Mouse (Mus musculus): ENCODE results near the gene Dis3. TPM values are rescaled to one million over a fixed set of nuclear protein-coding genes. Genes with fewer than 3 reads are reported as not detected.
A peak's percentile ranks its signal among the peaks of the same experiment; 100 is the strongest.

The Dis3 gene
- 42.4 and 45.2 TPM in 2 replicates for total RNA-seq (2012; rRNA removed)

DNA sequence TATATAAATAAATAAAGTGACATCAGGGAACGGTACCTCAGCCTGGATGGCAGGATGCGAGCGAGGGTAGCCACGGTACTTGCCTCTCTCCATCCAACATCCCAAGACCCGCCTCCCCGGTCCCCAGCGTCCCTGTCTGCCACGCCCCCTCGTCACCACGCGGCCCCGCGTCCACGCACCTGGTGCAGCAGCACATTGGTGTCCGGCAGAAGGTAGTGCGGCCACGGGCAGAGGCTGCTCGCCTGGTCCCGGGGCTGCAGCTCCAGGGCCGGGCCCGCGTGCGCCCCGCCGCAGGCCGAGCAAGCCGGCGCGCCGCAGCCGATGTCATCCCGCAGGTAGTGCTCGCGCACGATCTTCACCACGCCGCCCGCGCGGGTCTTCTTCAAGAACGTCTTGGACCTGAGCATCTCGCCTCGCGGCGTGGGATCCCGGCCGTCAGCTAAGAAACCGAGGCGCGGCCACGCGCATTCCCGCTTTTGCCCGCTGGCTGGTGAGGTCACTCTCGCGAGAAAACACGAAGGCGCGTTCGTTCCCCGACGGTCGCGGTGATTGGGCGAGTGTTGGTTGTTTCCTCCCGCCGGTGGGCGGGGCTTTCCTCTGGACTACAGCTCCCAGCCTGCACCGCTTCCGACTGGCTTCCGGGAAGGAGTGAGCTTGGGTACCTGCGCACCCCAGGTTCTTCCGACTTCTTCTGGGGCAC lies at the start of gene Dis3, which contains the start of gene Pibf1:
TSS of gene Dis3 (minus strand) at position 504 of the 700 bp plus-strand sequence.
TSS of gene Pibf1 (plus strand) at position 158 of the 700 bp plus-strand sequence.
- TF ChIP-seq MAFK (IDR thresholded peaks at IDR 0.05; ENCODE audit: insufficient read depth, low read depth, low read length) (no peak), HCFC1 (IDR thresholded peaks at IDR 0.05; ENCODE audit: borderline replicate concordance, insufficient read depth, low read length) (peak; percentile 93), ZC3H11A (IDR thresholded peaks at IDR 0.05; ENCODE audit: borderline replicate concordance, low read depth, low read length) (no peak), ZNF384 (IDR thresholded peaks at IDR 0.05; ENCODE audit: low read depth, low read length) (no peak), CHD2 (IDR thresholded peaks at IDR 0.05; ENCODE audit: low read depth, low read length) (peak; percentile 96)
- Histone ChIP-seq H3K9me3 (ENCODE audit: control insufficient read depth, insufficient read depth, low read depth, low read length) (no peaks in the 10 kb centered on the region), H3K4me3 (ENCODE audit: insufficient read depth in 1 of 2, low read depth in 1 of 2, low read length in 2 of 2, poor library complexity in 1 of 2, severe bottlenecking in 1 of 2) (peak within 1 kb of the TSS; percentile 86 to 89), H3K36me3 (ENCODE audit: control insufficient read depth, insufficient read depth, low read length, poor library complexity, severe bottlenecking) (peaks cover 25% of the 10 kb centered on the region), H3K4me1 (ENCODE audit: control insufficient read depth in 2 of 2, insufficient read depth in 2 of 2, low read length in 2 of 2, poor library complexity in 1 of 2) (no peaks in the 10 kb centered on the region), H3K9ac (ENCODE audit: insufficient read depth, low read depth, low read length, poor library complexity, severe bottlenecking) (peak within 1 kb of the TSS; percentile 96), H3K27ac (ENCODE audit: insufficient read depth, low read depth, low read length, poor library complexity, severe bottlenecking) (peak within 1 kb of the TSS; percentile 45; the same call in 1 of the 2 replicates)
- DNase-seq (ENCODE audit: low read depth, low spot score): peak; percentile 98
- in situ Hi-C loops (cut with MboI; ENCODE audit: low sequenced_read_pairs in 2 of 2, unreplicated experiment in 2 of 2): no loop called here

DNA sequence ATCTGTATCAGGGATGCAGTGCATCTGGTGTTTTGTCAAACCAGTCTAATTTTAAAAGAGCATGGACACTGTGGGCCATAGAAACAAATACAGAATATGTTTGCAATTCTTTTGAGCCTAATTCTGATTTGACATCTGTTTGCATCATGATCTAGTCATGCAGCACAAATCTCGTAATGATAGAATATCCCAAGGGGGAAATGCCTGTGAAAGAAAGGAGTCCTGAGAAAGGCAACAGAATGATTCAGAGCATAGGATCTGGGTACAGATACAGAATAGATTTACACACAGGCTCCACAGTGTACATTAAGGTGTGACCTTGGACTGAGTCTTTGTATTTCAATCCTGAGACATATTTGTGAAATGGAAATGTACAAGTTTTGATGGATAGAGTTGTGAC lies 47.3 kb upstream of the Dis3 start:
- Histone ChIP-seq H3K9me3 (ENCODE audit: control insufficient read depth, insufficient read depth, low read depth, low read length) (no peaks in the 10 kb centered on the region), H3K4me3 (ENCODE audit: insufficient read depth in 1 of 2, low read depth in 1 of 2, low read length in 2 of 2, poor library complexity in 1 of 2, severe bottlenecking in 1 of 2) (no peak overlapping the region), H3K27ac (ENCODE audit: insufficient read depth, low read depth, low read length, poor library complexity, severe bottlenecking) (no peak overlapping the region), H3K9ac (ENCODE audit: insufficient read depth, low read depth, low read length, poor library complexity, severe bottlenecking) (no peak overlapping the region), H3K4me1 (ENCODE audit: control insufficient read depth in 2 of 2, insufficient read depth in 2 of 2, low read length in 2 of 2, poor library complexity in 1 of 2) (no peaks in the 10 kb centered on the region; a peak in 1 of 4 replicates), H3K36me3 (ENCODE audit: control insufficient read depth, insufficient read depth, low read length, poor library complexity, severe bottlenecking) (peaks cover 2% of the 10 kb centered on the region; the same call in 1 of the 2 replicates)
- TF ChIP-seq ZNF384 (IDR thresholded peaks at IDR 0.05; ENCODE audit: low read depth, low read length) (no peak), HCFC1 (IDR thresholded peaks at IDR 0.05; ENCODE audit: borderline replicate concordance, insufficient read depth, low read length) (no peak), ZC3H11A (IDR thresholded peaks at IDR 0.05; ENCODE audit: borderline replicate concordance, low read depth, low read length) (no peak), MAFK (IDR thresholded peaks at IDR 0.05; ENCODE audit: insufficient read depth, low read depth, low read length) (no peak), CHD2 (IDR thresholded peaks at IDR 0.05; ENCODE audit: low read depth, low read length) (no peak)
- in situ Hi-C loops (cut with MboI; ENCODE audit: low sequenced_read_pairs in 2 of 2, unreplicated experiment in 2 of 2): loop anchor here in 1 of 2 experiments (25.0 kb wide), 1 partner anchor 740 kb away; no protein-coding TSS in a partner anchor
- DNase-seq (ENCODE audit: low read depth, low spot score): no peak

DNA sequence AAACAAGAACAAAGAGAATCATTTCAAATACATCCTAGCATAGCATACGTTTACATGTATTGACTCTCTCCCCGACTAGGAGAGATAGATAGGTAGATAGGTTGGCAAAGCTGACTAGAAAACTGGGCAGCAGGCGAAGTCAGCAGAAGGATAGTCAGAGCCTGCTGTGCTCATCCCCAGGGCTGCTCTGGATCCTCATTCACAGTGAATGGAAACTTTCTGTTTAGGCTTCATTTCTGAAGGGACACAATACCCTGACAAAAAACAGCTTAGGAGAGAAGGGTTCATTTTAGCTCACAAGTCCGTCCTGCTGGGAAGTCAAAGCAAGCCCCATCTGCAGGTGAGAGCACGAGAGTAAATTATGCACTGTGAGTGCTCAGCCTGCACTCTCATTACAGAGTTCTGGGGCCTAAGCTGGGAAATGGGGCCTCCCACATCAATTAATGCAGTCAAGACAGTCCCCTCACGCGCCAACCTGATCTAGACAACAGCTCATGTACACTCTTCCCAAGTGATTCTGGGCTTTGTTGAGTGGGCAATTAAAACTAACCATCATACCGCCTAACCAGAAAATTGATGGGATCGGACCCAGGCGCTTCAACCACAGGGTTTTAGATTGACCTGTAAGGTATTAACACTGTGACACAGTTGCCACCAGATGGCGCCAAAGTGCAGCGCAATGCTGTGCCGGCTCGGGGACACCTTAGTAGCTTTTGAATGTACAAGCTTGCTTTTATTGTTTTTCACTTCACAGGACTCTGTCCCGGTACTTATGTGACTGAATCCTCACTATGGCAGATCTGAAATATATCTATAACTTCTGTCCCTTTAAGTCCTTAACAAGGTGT lies 42.4 kb upstream of the Dis3 start:
- no peak overlapping the region for H3K27ac ChIP-seq (ENCODE audit: insufficient read depth, low read depth, low read length, poor library complexity, severe bottlenecking)
- H3K36me3 ChIP-seq (ENCODE audit: control insufficient read depth, insufficient read depth, low read length, poor library complexity, severe bottlenecking): peaks cover under 1% of the 10 kb centered on the region; the same call in 1 of the 2 replicates
- H3K4me1 ChIP-seq (ENCODE audit: control insufficient read depth in 2 of 2, insufficient read depth in 2 of 2, low read length in 2 of 2, poor library complexity in 1 of 2): peaks cover 0 to under 1% of the 10 kb centered on the region in 2 experiments; a peak in 1 of 4 replicates
- TF ChIP-seq ZC3H11A (IDR thresholded peaks at IDR 0.05; ENCODE audit: borderline replicate concordance, low read depth, low read length) (peak; percentile 99), ZNF384 (IDR thresholded peaks at IDR 0.05; ENCODE audit: low read depth, low read length) (no peak)
- in situ Hi-C loops (cut with MboI; ENCODE audit: low sequenced_read_pairs in 2 of 2, unreplicated experiment in 2 of 2): loop anchor here in 1 of 2 experiments (25.0 kb wide), 1 partner anchor 745 kb away; no protein-coding TSS in a partner anchor
- H3K9ac ChIP-seq (ENCODE audit: insufficient read depth, low read depth, low read length, poor library complexity, severe bottlenecking): no peak overlapping the region
- H3K9me3 ChIP-seq (ENCODE audit: control insufficient read depth, insufficient read depth, low read depth, low read length): no peaks in the 10 kb centered on the region
- H3K4me3 ChIP-seq (ENCODE audit: insufficient read depth in 1 of 2, low read depth in 1 of 2, low read length in 2 of 2, poor library complexity in 1 of 2, severe bottlenecking in 1 of 2): no peak overlapping the region
- DNase-seq (ENCODE audit: low read depth, low spot score): peak; percentile 86

DNA sequence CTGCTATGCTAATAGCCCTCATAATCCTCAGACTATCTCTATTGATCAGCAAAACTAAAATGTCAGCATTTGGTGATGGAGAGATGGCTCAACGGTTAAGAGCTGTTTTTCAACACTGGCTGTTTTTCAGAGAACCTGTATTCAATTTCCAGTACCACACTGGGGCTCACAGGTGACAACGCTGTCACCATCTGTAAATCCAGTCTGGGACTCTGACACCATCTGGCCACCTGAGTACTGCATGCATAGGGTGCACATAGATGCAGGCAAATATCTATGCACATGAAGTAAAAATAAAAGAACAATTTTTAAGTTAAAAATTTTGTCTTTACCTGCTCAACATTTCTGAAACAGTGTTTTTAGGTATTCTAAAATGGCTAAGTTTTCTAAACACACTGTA lies 40.5 kb upstream of the Dis3 start:
- no peak for DNase-seq (ENCODE audit: low read depth, low spot score)
- H3K4me3 ChIP-seq (ENCODE audit: insufficient read depth in 1 of 2, low read depth in 1 of 2, low read length in 2 of 2, poor library complexity in 1 of 2, severe bottlenecking in 1 of 2): no peak overlapping the region
- TF ChIP-seq MAFK (IDR thresholded peaks at IDR 0.05; ENCODE audit: insufficient read depth, low read depth, low read length) (no peak), CHD2 (IDR thresholded peaks at IDR 0.05; ENCODE audit: low read depth, low read length) (no peak), ZC3H11A (IDR thresholded peaks at IDR 0.05; ENCODE audit: borderline replicate concordance, low read depth, low read length) (no peak), HCFC1 (IDR thresholded peaks at IDR 0.05; ENCODE audit: borderline replicate concordance, insufficient read depth, low read length) (no peak), ZNF384 (IDR thresholded peaks at IDR 0.05; ENCODE audit: low read depth, low read length) (no peak)
- no peak overlapping the region for H3K9ac ChIP-seq (ENCODE audit: insufficient read depth, low read depth, low read length, poor library complexity, severe bottlenecking)
- no peaks in the 10 kb centered on the region for H3K9me3 ChIP-seq (ENCODE audit: control insufficient read depth, insufficient read depth, low read depth, low read length)
- peaks cover 0 to 4% of the 10 kb centered on the region in 2 experiments; a peak in 1 of 4 replicates for H3K4me1 ChIP-seq (ENCODE audit: control insufficient read depth in 2 of 2, insufficient read depth in 2 of 2, low read length in 2 of 2, poor library complexity in 1 of 2)
- H3K27ac ChIP-seq (ENCODE audit: insufficient read depth, low read depth, low read length, poor library complexity, severe bottlenecking): no peak overlapping the region
- in situ Hi-C loops (cut with MboI; ENCODE audit: low sequenced_read_pairs in 2 of 2, unreplicated experiment in 2 of 2): loop anchor here in 1 of 2 experiments (25.0 kb wide), 1 partner anchor 747 kb away; no protein-coding TSS in a partner anchor
- H3K36me3 ChIP-seq (ENCODE audit: control insufficient read depth, insufficient read depth, low read length, poor library complexity, severe bottlenecking): peaks cover 4% of the 10 kb centered on the region; the same call in 1 of the 2 replicates
